Mouse (Mus musculus) G1E (cell line): Measurements from ENCODE around the gene Psmb5.

Experiments
- CTCF ChIP-seq: IDR thresholded peaks from 2 replicates; pipeline ENCODE4 v1.5.1; 2012; ENCODE audit warnings: low read depth, low read length, inconsistent platforms, mixed read lengths
- GATA2 ChIP-seq: IDR thresholded peaks from 2 replicates; pipeline ENCODE4 v1.6.1; 2012; ENCODE audit warnings: low read depth, low read length, inconsistent platforms, borderline replicate concordance
- TAL1 ChIP-seq: conservative IDR thresholded peaks from 2 replicates; pipeline ENCODE4 v1.6.1; 2012; ENCODE audit warnings: low read depth, low read length, inconsistent platforms, mixed read lengths

GRCm38 (mm10) chr14:54630583-54631239 is 12.9 kb upstream of the Psmb5 start:
- TF ChIP-seq TAL1 (no peak), CTCF (no peak), GATA2 (no peak)
